Mouse (Mus musculus) fibroblast of lung, adult 2 months (primary cell): ENCODE measurements around the gene Zscan25.
A peak's percentile ranks its signal among the peaks of the same experiment; 100 is the strongest.
"Not testable (repeated sequence)": the region's sequence is repeated elsewhere in the genome, so short reads cannot be mapped to it uniquely, and the experiment has no call there.

ENCODE experiments used
- DNase-seq: peaks from one replicate; pipeline ENCODE4 v3.0.0-alpha.2; 2011; ENCODE audit warnings: low read depth

Gene Zscan25

GRCm38 (mm10) chr5:145280371-145281143 lies at the start of gene Zscan25:
TSS of gene Zscan25 (plus strand) at chr5:145280500.
- DNase-seq, result peak; percentile 70

DNA sequence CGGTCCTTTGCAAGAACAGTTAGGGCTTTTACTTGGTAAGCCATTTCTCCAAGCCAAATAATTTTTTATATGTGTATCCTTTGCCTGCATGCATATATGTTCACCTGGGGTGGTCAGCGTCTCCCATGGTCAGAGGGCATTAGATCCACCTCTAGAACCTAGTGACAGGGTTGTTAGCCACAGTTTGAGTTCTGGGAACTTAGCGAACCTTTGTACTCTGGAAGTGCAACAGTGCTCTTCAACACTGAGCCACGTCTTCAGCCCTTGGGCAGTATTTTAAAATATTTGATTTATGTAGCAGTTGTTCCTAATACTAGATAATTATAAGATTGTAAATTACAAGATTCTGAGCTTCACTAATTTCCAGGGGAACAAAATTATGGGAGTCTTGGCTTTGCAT lies 49.7 kb upstream of the Zscan25 start:
- DNase-seq, result no peak

GRCm38 (mm10) chr5:145231367-145231871 lies 48.9 kb upstream of the Zscan25 start, which contains the start of gene Zfp655:
TSS of gene Zfp655 (plus strand) at chr5:145231715.
- peak; percentile 95 for DNase-seq

- peak; percentile 30 for DNase-seq
These were observed 48.3 kb upstream of the Zscan25 start for GRCm38 (mm10) chr5:145231893-145232411.

DNA sequence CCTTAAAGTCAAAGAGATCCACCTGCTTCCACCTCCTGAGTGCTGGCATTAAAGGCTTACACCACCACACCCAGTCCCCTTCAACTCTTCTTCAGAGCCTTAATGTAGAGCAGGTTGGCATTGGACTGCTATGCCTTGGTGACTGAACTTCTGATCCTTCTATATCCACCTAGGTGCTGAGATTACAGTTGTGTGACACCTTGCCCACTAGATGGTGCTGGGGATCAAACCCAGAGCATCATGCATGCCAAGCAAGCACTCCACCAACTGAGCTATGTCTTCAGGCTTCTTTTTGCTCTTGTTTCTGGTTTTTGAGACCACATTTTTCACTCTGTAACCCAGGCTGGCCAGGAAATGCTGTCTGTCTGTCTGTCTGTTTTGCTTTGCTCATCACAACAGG lies 45.7 kb upstream of the Zscan25 start:
- no peak for DNase-seq

GRCm38 (mm10) chr5:145249520-145249919 lies 30.8 kb upstream of the Zscan25 start:
- no peak for DNase-seq

DNA sequence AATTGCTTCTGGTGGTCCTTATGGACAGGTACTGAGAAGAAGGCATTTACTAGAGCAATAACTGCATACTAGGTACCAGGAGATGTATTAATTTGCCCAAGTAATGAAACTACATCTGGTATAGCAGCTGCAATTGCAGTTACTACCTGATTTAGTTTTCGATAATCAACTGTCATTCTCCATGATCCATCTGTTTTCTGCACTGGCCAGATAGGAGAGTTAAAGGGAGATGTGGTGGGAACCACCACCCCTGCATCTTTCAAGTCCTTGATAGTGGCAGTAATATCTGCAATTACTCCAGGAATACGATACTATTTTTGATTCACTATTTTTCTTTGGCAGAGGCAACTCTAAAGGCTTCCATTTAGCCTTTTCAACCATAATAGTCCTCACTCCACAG lies 6.7 kb upstream of the Zscan25 start:
- not testable (repeated sequence) for DNase-seq

DNA sequence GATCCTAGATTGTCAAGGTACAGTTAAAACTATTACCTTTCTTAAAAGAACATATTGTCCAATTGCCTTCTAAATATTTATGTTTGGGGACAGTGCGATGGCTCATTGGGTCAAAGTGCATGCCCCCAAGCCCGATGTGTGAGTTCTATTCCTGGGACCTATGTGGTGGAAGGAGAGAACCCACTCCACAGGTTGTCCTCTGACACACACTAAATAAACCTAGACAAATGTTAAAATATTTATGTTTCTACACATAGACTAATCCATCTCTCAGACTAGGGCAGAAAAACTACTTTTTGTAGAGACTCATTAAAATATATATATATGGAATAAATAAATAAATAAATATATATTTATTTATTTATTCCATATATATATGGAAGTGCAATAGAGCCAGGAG lies 352 bp upstream of the Zscan25 start:
- no peak for DNase-seq

- DNase-seq, result no peak
These were observed 8.1 kb downstream of the Zscan25 start for GRCm38 (mm10) chr5:145288382-145288781.

GRCm38 (mm10) chr5:145290697-145291096 lies 10.4 kb downstream of the Zscan25 start:
- no peak for DNase-seq

DNA sequence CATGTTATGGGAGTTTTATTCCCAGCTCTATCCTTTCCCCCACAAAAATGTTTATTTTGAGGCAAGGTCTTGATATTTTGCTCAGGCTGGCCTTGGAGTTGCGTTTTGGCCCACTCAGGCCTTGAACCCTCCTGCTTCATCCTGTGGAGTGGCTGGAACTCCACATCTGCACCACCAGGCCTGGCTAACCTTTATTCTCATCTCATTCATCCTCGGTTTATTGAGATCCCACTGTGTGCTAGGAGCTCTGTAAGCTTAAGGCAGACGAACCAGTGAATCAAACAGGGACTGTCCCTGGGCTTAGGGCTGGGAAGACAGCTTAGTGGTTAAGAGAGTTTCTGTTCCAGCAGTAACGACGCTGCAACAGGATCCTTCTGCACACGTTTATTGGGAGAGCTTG lies 12.1 kb downstream of the Zscan25 start:
- DNase-seq, result no peak

DNA sequence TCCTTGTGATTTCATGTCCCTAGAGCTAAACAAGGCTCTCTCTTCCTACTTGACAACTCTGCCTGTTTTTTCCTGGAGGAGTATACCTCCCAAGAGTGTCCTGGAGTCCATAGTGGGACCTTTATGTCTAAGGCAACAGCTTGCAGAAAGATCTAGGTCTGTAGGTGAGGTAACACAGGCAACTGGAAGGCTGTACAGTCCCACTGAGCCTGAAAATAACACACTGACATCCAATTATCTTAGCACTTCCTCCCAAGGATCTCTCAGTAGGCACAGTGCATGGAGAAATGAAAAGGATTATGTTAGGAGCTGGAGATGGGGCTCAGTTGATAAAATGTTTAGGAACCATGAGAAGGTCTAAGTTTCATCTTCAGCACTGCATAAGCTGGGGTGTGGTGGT lies 20.2 kb downstream of the Zscan25 start:
- no peak for DNase-seq

GRCm38 (mm10) chr5:145301796-145302195 lies 21.5 kb downstream of the Zscan25 start:
- not testable (repeated sequence) for DNase-seq

- DNase-seq, result no peak
These were observed 22.1 kb downstream of the Zscan25 start for GRCm38 (mm10) chr5:145302424-145302823.

DNA sequence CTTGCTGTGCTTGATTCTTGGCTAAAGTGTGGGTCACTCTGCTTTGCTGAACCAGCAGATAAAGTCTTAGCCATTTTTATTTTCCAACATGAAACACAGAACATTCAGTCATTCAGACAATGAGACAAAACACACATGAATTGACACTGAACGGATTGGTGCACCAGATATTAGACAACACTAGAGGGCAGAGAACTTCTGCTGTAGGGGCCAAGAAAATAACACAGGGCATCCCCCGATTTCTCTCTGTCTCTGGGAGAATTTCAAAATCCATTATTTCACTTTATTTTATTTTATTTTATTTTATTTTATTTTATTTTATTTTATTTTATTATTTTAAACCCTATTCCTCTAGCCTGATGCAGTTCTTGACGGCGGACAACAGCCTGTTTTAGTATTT lies 26.7 kb downstream of the Zscan25 start:
- not testable (repeated sequence) for DNase-seq

- DNase-seq, result not testable (repeated sequence)
These were observed 27.5 kb downstream of the Zscan25 start for GRCm38 (mm10) chr5:145307811-145308210.

GRCm38 (mm10) chr5:145313845-145314244 lies 33.5 kb downstream of the Zscan25 start:
- DNase-seq, result no peak

DNA sequence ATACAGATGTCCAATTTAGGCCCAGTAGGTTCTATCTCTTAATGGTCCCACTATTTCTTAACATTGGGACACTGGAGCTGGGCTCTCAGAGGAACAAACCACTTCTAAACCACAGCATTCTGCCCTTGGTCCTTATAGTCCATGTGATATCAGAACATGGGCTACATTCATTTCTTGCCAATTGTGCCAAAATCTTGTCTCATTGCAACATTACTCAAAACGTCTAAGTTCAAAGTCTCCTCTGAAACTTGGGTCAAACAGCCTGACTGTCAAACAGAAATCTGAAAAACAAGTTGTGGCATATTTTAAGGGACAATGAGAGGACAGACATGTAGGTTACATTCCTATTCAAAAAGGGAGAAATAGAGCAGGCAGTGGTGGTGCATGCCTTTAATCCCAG lies 36.8 kb downstream of the Zscan25 start:
- no peak for DNase-seq

DNA sequence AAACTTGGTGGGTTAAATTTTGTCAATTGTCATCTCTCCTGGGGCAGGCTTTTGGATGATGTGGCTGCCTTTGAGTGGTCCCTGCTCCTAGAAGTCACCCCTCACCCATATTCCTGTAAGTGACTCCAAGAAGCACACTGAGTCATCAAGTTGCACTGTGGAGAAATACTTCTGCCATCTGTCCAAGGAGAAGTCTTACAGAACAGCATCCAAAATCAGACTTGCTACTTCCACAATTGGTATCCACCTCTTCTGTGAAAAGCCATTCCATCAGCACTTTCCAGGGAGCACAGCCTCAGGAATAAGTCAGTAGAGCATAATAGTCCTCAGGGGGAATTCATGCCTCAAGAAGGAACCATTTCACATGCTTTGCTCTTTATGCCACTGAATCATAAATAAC lies 58.5 kb downstream of the Zscan25 start:
- DNase-seq, result not testable (repeated sequence)
